Mouse (Mus musculus) liver, embryonic 14.5 days (tissue): ENCODE results near the gene Plin2.

ENCODE experiments used
- CTCF ChIP-seq: IDR thresholded peaks from 2 replicates; pipeline ENCODE4 v1.5.1; 2016; ENCODE audit warnings: antibody characterized with exemption, low read depth, control low read depth
- EP300 ChIP-seq: IDR thresholded peaks from 2 replicates; pipeline ENCODE4 v1.6.1; 2016; ENCODE audit warnings: antibody characterized with exemption, low read depth

GRCm38 (mm10) chr4:86699161-86699865, 29.5 kb upstream of the Plin2 start:
- no peak for TF ChIP-seq EP300
- TF ChIP-seq CTCF = no peak
